Mouse (Mus musculus) layer of hippocampus, adult 11-12 months (tissue): ENCODE data around the gene Ralgapa2.

Experiments used
- DNase-seq: peaks from one replicate; pipeline ENCODE4 v3.0.0; 2022; ENCODE audit warnings: low spot score

Gene Ralgapa2

GRCm38 (mm10) chr2:146302094-146302699 is 209.9 kb downstream of the Ralgapa2 start:
- no peak for DNase-seq

- no peak for DNase-seq
These were observed 211.6 kb downstream of the Ralgapa2 start for GRCm38 (mm10) chr2:146300500-146301020.

- DNase-seq = no peak
These were observed 212.2 kb downstream of the Ralgapa2 start for GRCm38 (mm10) chr2:146299841-146300460.

GRCm38 (mm10) chr2:146293538-146293937 is 218.6 kb downstream of the Ralgapa2 start:
- DNase-seq = no peak

- peak; percentile 76 for DNase-seq
These were observed 221.1 kb downstream of the Ralgapa2 start for GRCm38 (mm10) chr2:146290871-146291637.

- no peak for DNase-seq
These were observed 221.8 kb downstream of the Ralgapa2 start for GRCm38 (mm10) chr2:146290366-146290765.

GRCm38 (mm10) chr2:146289394-146289793 is 222.8 kb downstream of the Ralgapa2 start:
- no peak for DNase-seq

- no peak for DNase-seq
These were observed 223.8 kb downstream of the Ralgapa2 start for GRCm38 (mm10) chr2:146288326-146288725.

- DNase-seq = peak; percentile 44
These were observed 224.6 kb downstream of the Ralgapa2 start for GRCm38 (mm10) chr2:146287531-146287930.

- no peak for DNase-seq
These were observed 230.8 kb downstream of the Ralgapa2 start for GRCm38 (mm10) chr2:146281346-146281745.

- DNase-seq = no peak
These were observed 231.2 kb downstream of the Ralgapa2 start for GRCm38 (mm10) chr2:146280921-146281274.

GRCm38 (mm10) chr2:146280221-146280920 is 231.8 kb downstream of the Ralgapa2 start:
- no peak for DNase-seq

- DNase-seq = no peak
These were observed 232.5 kb downstream of the Ralgapa2 start for GRCm38 (mm10) chr2:146279430-146280220.

GRCm38 (mm10) chr2:146278381-146278780 is 233.8 kb downstream of the Ralgapa2 start:
- DNase-seq = no peak

- DNase-seq = no peak
These were observed 245.6 kb downstream of the Ralgapa2 start for GRCm38 (mm10) chr2:146266539-146266938.

GRCm38 (mm10) chr2:146265045-146265444 is 247.1 kb downstream of the Ralgapa2 start:
- no peak for DNase-seq

- no peak for DNase-seq
These were observed 249.2 kb downstream of the Ralgapa2 start for GRCm38 (mm10) chr2:146262966-146263365.

- no peak for DNase-seq
These were observed 249.9 kb downstream of the Ralgapa2 start for GRCm38 (mm10) chr2:146262215-146262614.

- no peak for DNase-seq
These were observed 251.0 kb downstream of the Ralgapa2 start for GRCm38 (mm10) chr2:146261146-146261545.

GRCm38 (mm10) chr2:146259787-146260560 is 252.2 kb downstream of the Ralgapa2 start:
- DNase-seq = no peak
